Mouse (Mus musculus) lung, embryonic 15.5 days (tissue): ENCODE measurements at regions not wholly inside any gene's neighbourhood (a gene's known extent, or its start where the extent isn't known, plus 50 kb on each side); places are given as distances from the start of the nearest gene placed in this dataset.

Experiments used
- ATAC-seq: fragments of 200-750 bp; cut with Nextera tagmentation; 2 replicates; pipeline ENCODE4 v1.8.0; 2017; ENCODE audit warnings: moderate number of reproducible peaks, borderline replicate concordance; ENCODE audit not compliant: low FRiP score, low TSS enrichment; ENCODE audit errors: extremely low read depth
- H3K27ac ChIP-seq: fragments of 300-500 bp; sonication (generic); 2 replicates; pipeline ENCODE4 v1.5.1; 2015; ENCODE audit warnings: moderate library complexity, mild to moderate bottlenecking, inconsistent platforms
- H3K27me3 ChIP-seq: fragments of 300-500 bp; sonication (generic); 2 replicates; pipeline ENCODE4 v1.6.1; 2015; ENCODE audit warnings: inconsistent platforms
- H3K36me3 ChIP-seq: fragments of 300-500 bp; sonication (generic); 2 replicates; pipeline ENCODE4 v1.6.1; 2015; ENCODE audit warnings: inconsistent platforms
- H3K4me1 ChIP-seq: fragments of 300-500 bp; sonication (generic); 2 replicates; pipeline ENCODE4 v1.6.1; 2015; ENCODE audit warnings: inconsistent platforms
- H3K4me2 ChIP-seq: fragments of 300-500 bp; sonication (generic); 2 replicates; pipeline ENCODE4 v1.6.1; 2015; ENCODE audit warnings: inconsistent platforms, mild to moderate bottlenecking, moderate library complexity
- H3K4me3 ChIP-seq: fragments of 300-500 bp; sonication (generic); 2 replicates; pipeline ENCODE4 v1.5.1; 2015; ENCODE audit warnings: mild to moderate bottlenecking, inconsistent platforms
- H3K9ac ChIP-seq: fragments of 300-500 bp; sonication (generic); 2 replicates; pipeline ENCODE4 v1.6.1; 2015; ENCODE audit warnings: inconsistent platforms
- H3K9me3 ChIP-seq: fragments of 300-500 bp; sonication (generic); 2 replicates; pipeline ENCODE4 v1.6.1; 2016; ENCODE audit warnings: inconsistent platforms
- WGBS: fragments of 180-500 bp; shearing (Covaris S2); methylation state at CpG from one replicate; pipeline ENCODE4 v1.1.7; 2015; 5-methylcytosine and 5-hydroxymethylcytosine counted together

GRCm38 (mm10) chr2:173930606-173931177, 145.4 kb upstream of the Stx16 start:
- Histone ChIP-seq H3K4me1 (no peaks in the 10 kb centered on the region), H3K4me2 (no peak overlapping the region), H3K36me3 (no peaks in the 10 kb centered on the region), H3K27me3 (no peaks in the 10 kb centered on the region), H3K9me3 (no peaks in the 10 kb centered on the region), H3K4me3 (no peak overlapping the region), H3K9ac (no peak overlapping the region), H3K27ac (no peak overlapping the region)
- WGBS: 69% methylated on average over 17 of the region's 17 CpGs
- ATAC-seq: no peak

GRCm38 (mm10) chr2:173935706-173936105, 140.4 kb upstream of the Stx16 start:
- Histone ChIP-seq H3K27me3 (no peaks in the 10 kb centered on the region), H3K9ac (no peak overlapping the region), H3K36me3 (no peaks in the 10 kb centered on the region), H3K27ac (no peak overlapping the region), H3K4me3 (no peak overlapping the region), H3K9me3 (no peaks in the 10 kb centered on the region), H3K4me1 (no peaks in the 10 kb centered on the region), H3K4me2 (no peak overlapping the region)
- no peak for ATAC-seq
- WGBS: 82% methylated on average over 5 of the region's 5 CpGs

GRCm38 (mm10) chr2:173937531-173938439, 138.3 kb upstream of the Stx16 start:
- Histone ChIP-seq H3K27me3 (no peaks in the 10 kb centered on the region), H3K4me2 (no peak overlapping the region), H3K9ac (no peak overlapping the region), H3K9me3 (no peaks in the 10 kb centered on the region), H3K4me1 (no peaks in the 10 kb centered on the region), H3K27ac (no peak overlapping the region), H3K36me3 (no peaks in the 10 kb centered on the region), H3K4me3 (no peak overlapping the region)
- no peak for ATAC-seq
- WGBS: 55% methylated on average over 18 of the region's 18 CpGs

GRCm38 (mm10) chr2:173938440-173938787, 137.7 kb upstream of the Stx16 start:
- Histone ChIP-seq H3K27me3 (no peaks in the 10 kb centered on the region), H3K9me3 (no peaks in the 10 kb centered on the region), H3K4me3 (no peak overlapping the region), H3K4me2 (no peak overlapping the region), H3K36me3 (no peaks in the 10 kb centered on the region), H3K9ac (no peak overlapping the region), H3K27ac (no peak overlapping the region), H3K4me1 (no peaks in the 10 kb centered on the region)
- no peak for ATAC-seq
- 75% methylated on average over 11 of the region's 11 CpGs for WGBS

- ATAC-seq: no peak
- 87% methylated on average over 5 of the region's 5 CpGs for WGBS
- no peaks in the 10 kb centered on the region for H3K4me1 ChIP-seq
These were observed 130.7 kb upstream of the Stx16 start for GRCm38 (mm10) chr2:173945441-173945840.

GRCm38 (mm10) chr2:173948586-173948985, 127.5 kb upstream of the Stx16 start:
- Histone ChIP-seq H3K4me3 (no peak overlapping the region), H3K4me2 (no peak overlapping the region), H3K9ac (no peak overlapping the region), H3K27me3 (no peaks in the 10 kb centered on the region), H3K36me3 (no peaks in the 10 kb centered on the region), H3K4me1 (no peaks in the 10 kb centered on the region), H3K9me3 (no peaks in the 10 kb centered on the region), H3K27ac (no peak overlapping the region)
- no peak for ATAC-seq
- 82% methylated on average over 5 of the region's 5 CpGs for WGBS

More at GRCm38 (mm10) chr2:173945441-173945840, 130.7 kb upstream of the Stx16 start:
- H3K4me3 ChIP-seq: no peak overlapping the region
- no peak overlapping the region for H3K27ac ChIP-seq
- H3K27me3 ChIP-seq: no peaks in the 10 kb centered on the region
- H3K36me3 ChIP-seq: no peaks in the 10 kb centered on the region
- H3K9ac ChIP-seq: no peak overlapping the region
- no peak overlapping the region for H3K4me2 ChIP-seq
- no peaks in the 10 kb centered on the region for H3K9me3 ChIP-seq

GRCm38 (mm10) chr2:173950164-173950891, 125.8 kb upstream of the Stx16 start:
- no peak overlapping the region for H3K4me3 ChIP-seq
- 45% methylated on average over 10 of the region's 10 CpGs for WGBS
- ATAC-seq: no peak
- H3K4me1 ChIP-seq: no peaks in the 10 kb centered on the region
- H3K4me2 ChIP-seq: no peak overlapping the region
- H3K27ac ChIP-seq: no peak overlapping the region
- no peaks in the 10 kb centered on the region for H3K9me3 ChIP-seq
- H3K27me3 ChIP-seq: no peaks in the 10 kb centered on the region
- H3K36me3 ChIP-seq: no peaks in the 10 kb centered on the region
- H3K9ac ChIP-seq: no peak overlapping the region

- Histone ChIP-seq H3K9me3 (no peaks in the 10 kb centered on the region), H3K27me3 (no peaks in the 10 kb centered on the region), H3K27ac (no peak overlapping the region), H3K9ac (no peak overlapping the region), H3K4me3 (no peak overlapping the region), H3K4me2 (no peak overlapping the region), H3K36me3 (no peaks in the 10 kb centered on the region), H3K4me1 (no peaks in the 10 kb centered on the region)
- 65% methylated on average over 5 of the region's 5 CpGs for WGBS
- no peak for ATAC-seq
These were observed 110.0 kb upstream of the Stx16 start for GRCm38 (mm10) chr2:173966111-173966510.

GRCm38 (mm10) chr2:173970789-173971188, 105.3 kb upstream of the Stx16 start:
- ATAC-seq: no peak
- Histone ChIP-seq H3K4me2 (no peak overlapping the region), H3K27ac (no peak overlapping the region), H3K36me3 (no peaks in the 10 kb centered on the region), H3K4me1 (no peaks in the 10 kb centered on the region), H3K4me3 (no peak overlapping the region), H3K27me3 (no peaks in the 10 kb centered on the region), H3K9me3 (no peaks in the 10 kb centered on the region; the same call in 1 of the 2 replicates), H3K9ac (no peak overlapping the region)
- WGBS: 61% methylated on average over 1 of the region's 1 CpGs

GRCm38 (mm10) chr2:173976314-173977053, 99.6 kb upstream of the Stx16 start:
- no peaks in the 10 kb centered on the region for H3K27me3 ChIP-seq
- ATAC-seq: no peak
- no peak overlapping the region for H3K9ac ChIP-seq
- 19% methylated on average over 4 of the region's 4 CpGs for WGBS
- H3K4me2 ChIP-seq: no peak overlapping the region
- 0 out of 2 replicates have a peak, but pooled peaks cover 8% of the 10 kb centered on the region for H3K4me1 ChIP-seq
- H3K27ac ChIP-seq: no peak overlapping the region
- H3K4me3 ChIP-seq: no peak overlapping the region
- H3K9me3 ChIP-seq: no peaks in the 10 kb centered on the region; the same call in 1 of the 2 replicates
- H3K36me3 ChIP-seq: no peaks in the 10 kb centered on the region

- peak overlapping the region; percentile 38 for H3K27ac ChIP-seq
- no peak overlapping the region for H3K4me3 ChIP-seq
- H3K9me3 ChIP-seq: no peaks in the 10 kb centered on the region; the same call in 1 of the 2 replicates
- 26% methylated on average over 12 of the region's 12 CpGs for WGBS
- H3K4me2 ChIP-seq: no peak overlapping the region
- no peak for ATAC-seq
- no peaks in the 10 kb centered on the region for H3K36me3 ChIP-seq
- no peak overlapping the region for H3K9ac ChIP-seq
- 0 out of 2 replicates have a peak, but pooled peaks cover 8% of the 10 kb centered on the region for H3K4me1 ChIP-seq
- H3K27me3 ChIP-seq: no peaks in the 10 kb centered on the region
These were observed 98.7 kb upstream of the Stx16 start for GRCm38 (mm10) chr2:173977236-173978053.
